Mouse (Mus musculus) intestine, postnatal 0 days (tissue): ENCODE results near the gene Cd207. TPM values are rescaled to one million over a fixed set of nuclear protein-coding genes. Genes with fewer than 3 reads are reported as not detected.

Source experiments
- ATAC-seq: fragments of 200-750 bp; cut with Nextera tagmentation; 2 replicates; pipeline ENCODE4 v1.8.0; 2017; ENCODE audit warnings: mild to moderate bottlenecking, moderate TSS enrichment, moderate library complexity
- H3K27ac ChIP-seq: fragments of 300-500 bp; sonication (generic); 2 replicates; pipeline ENCODE4 v1.5.1; 2014; ENCODE audit warnings: mild to moderate bottlenecking, low read depth, low read length, moderate library complexity
- H3K27me3 ChIP-seq: fragments of 300-500 bp; sonication (generic); replicated peaks from 2 replicates; pipeline ENCODE4 v1.6.1; 2014; ENCODE audit warnings: low read length, mixed read lengths; ENCODE audit not compliant: control insufficient read depth, insufficient read depth
- H3K36me3 ChIP-seq: fragments of 300-500 bp; sonication (generic); 2 replicates; pipeline ENCODE4 v1.6.1; 2014; ENCODE audit warnings: mild to moderate bottlenecking, moderate library complexity; ENCODE audit not compliant: control insufficient read depth, insufficient read depth
- H3K4me1 ChIP-seq: fragments of 300-500 bp; sonication (generic); replicated peaks from 2 replicates; pipeline ENCODE4 v1.6.1; 2014; ENCODE audit warnings: antibody characterized with exemption, low read length, mixed read lengths; ENCODE audit not compliant: control insufficient read depth, insufficient read depth
- H3K4me2 ChIP-seq: fragments of 300-500 bp; sonication (generic); replicated peaks from 2 replicates; pipeline ENCODE4 v1.6.1; 2014; ENCODE audit warnings: low read depth, mild to moderate bottlenecking, moderate library complexity
- H3K4me3 ChIP-seq: fragments of 300-500 bp; sonication (generic); 2 replicates; pipeline ENCODE4 v1.5.1; 2014; ENCODE audit warnings: low read depth, low read length
- H3K9ac ChIP-seq: fragments of 300-500 bp; sonication (generic); 2 replicates; pipeline ENCODE4 v1.6.1; 2014; ENCODE audit warnings: mild to moderate bottlenecking, low read depth, low read length
- H3K9me3 ChIP-seq: fragments of 300-500 bp; sonication (generic); 2 replicates; pipeline ENCODE4 v1.6.1; 2016; ENCODE audit warnings: mixed run types; ENCODE audit not compliant: control insufficient read depth
- CTCF ChIP-seq: sonication (generic); IDR thresholded peaks from 2 replicates; pipeline ENCODE4 v1.5.1; 2016; ENCODE audit warnings: low read depth, mild to moderate bottlenecking, control low read depth, antibody characterized with exemption, moderate library complexity
- WGBS: fragments of 180-500 bp; shearing (Covaris S2); extraction: QIAGEN DNeasy Blood & Tissue Kit; methylation state at CpG from one replicate; pipeline ENCODE4 v1.1.7; 2014; 5-methylcytosine and 5-hydroxymethylcytosine counted together
- polyA plus RNA-seq: library from polyadenylated mRNA; unstranded; fragments of >200 nt; fragmentation: Nextera tagmentation; extraction: Ambion mirVana; gene quantifications from 2 replicates; pipeline ENCODE4 v1.2.1, GENCODE M21; 2015

Gene Cd207
- polyA plus RNA-seq, 1 experiment from 2014 or later: not detected

- TF ChIP-seq CTCF: no peak
- no peak for ATAC-seq
- Histone ChIP-seq H3K4me2 (no peak overlapping the region), H3K4me1 (no peaks in the 10 kb centered on the region), H3K9me3 (no peaks in the 10 kb centered on the region), H3K27me3 (peaks cover 82% of the 10 kb centered on the region), H3K4me3 (no peak overlapping the region), H3K27ac (no peak overlapping the region), H3K9ac (no peak overlapping the region), H3K36me3 (no peaks in the 10 kb centered on the region)
- 28% methylated on average over 5 of the region's 5 CpGs for WGBS
Observed at GRCm38 (mm10) chr6:83704701-83705100, 27.0 kb upstream of the Cd207 start.

- Histone ChIP-seq H3K4me2 (no peak overlapping the region), H3K4me3 (no peak overlapping the region), H3K9ac (no peak overlapping the region), H3K4me1 (no peaks in the 10 kb centered on the region), H3K9me3 (no peaks in the 10 kb centered on the region), H3K27me3 (peaks cover 82% of the 10 kb centered on the region), H3K27ac (no peak overlapping the region), H3K36me3 (no peaks in the 10 kb centered on the region)
- 4% methylated on average over 1 of the region's 1 CpGs for WGBS
- TF ChIP-seq CTCF: no peak
- no peak for ATAC-seq
Observed at GRCm38 (mm10) chr6:83704294-83704693, 26.6 kb upstream of the Cd207 start.

GRCm38 (mm10) chr6:83703722-83704078 lies 26.0 kb upstream of the Cd207 start:
- H3K9ac ChIP-seq: no peak overlapping the region
- no peak overlapping the region for H3K27ac ChIP-seq
- no peaks in the 10 kb centered on the region for H3K36me3 ChIP-seq
- WGBS: 2% methylated on average over 10 of the region's 10 CpGs
- no peaks in the 10 kb centered on the region for H3K9me3 ChIP-seq
- no peak overlapping the region for H3K4me2 ChIP-seq
- no peaks in the 10 kb centered on the region for H3K4me1 ChIP-seq
- no peak for ATAC-seq
- peaks cover 82% of the 10 kb centered on the region for H3K27me3 ChIP-seq
- TF ChIP-seq CTCF: no peak
- no peak overlapping the region for H3K4me3 ChIP-seq

GRCm38 (mm10) chr6:83703000-83703721 lies 25.5 kb upstream of the Cd207 start:
- Histone ChIP-seq H3K36me3 (no peaks in the 10 kb centered on the region), H3K4me1 (no peaks in the 10 kb centered on the region), H3K9ac (no peak overlapping the region), H3K27ac (no peak overlapping the region), H3K4me3 (no peak overlapping the region), H3K27me3 (peaks cover 82% of the 10 kb centered on the region), H3K4me2 (no peak overlapping the region), H3K9me3 (no peaks in the 10 kb centered on the region)
- ATAC-seq: no peak
- no peak for TF ChIP-seq CTCF
- 1% methylated on average over 27 of the region's 27 CpGs for WGBS

GRCm38 (mm10) chr6:83702146-83702999 lies 24.7 kb upstream of the Cd207 start:
- no peak for TF ChIP-seq CTCF
- Histone ChIP-seq H3K9me3 (no peaks in the 10 kb centered on the region), H3K36me3 (no peaks in the 10 kb centered on the region), H3K9ac (no peak overlapping the region), H3K4me1 (no peaks in the 10 kb centered on the region), H3K27me3 (peaks cover 82% of the 10 kb centered on the region), H3K27ac (no peak overlapping the region), H3K4me2 (no peak overlapping the region), H3K4me3 (no peak overlapping the region)
- no peak for ATAC-seq
- whole genome bisulfite sequencing: 2% methylated on average over 53 of the region's 53 CpGs

GRCm38 (mm10) chr6:83701001-83701400 lies 23.3 kb upstream of the Cd207 start:
- Histone ChIP-seq H3K27me3 (peaks cover 82% of the 10 kb centered on the region), H3K27ac (no peak overlapping the region), H3K9ac (no peak overlapping the region), H3K4me2 (no peak overlapping the region), H3K9me3 (no peaks in the 10 kb centered on the region), H3K36me3 (no peaks in the 10 kb centered on the region), H3K4me3 (no peak overlapping the region), H3K4me1 (no peaks in the 10 kb centered on the region)
- TF ChIP-seq CTCF: no peak
- WGBS: under 1% methylated on average over 11 of the region's 11 CpGs
- ATAC-seq: no peak
